In the genomic region with DNA sequence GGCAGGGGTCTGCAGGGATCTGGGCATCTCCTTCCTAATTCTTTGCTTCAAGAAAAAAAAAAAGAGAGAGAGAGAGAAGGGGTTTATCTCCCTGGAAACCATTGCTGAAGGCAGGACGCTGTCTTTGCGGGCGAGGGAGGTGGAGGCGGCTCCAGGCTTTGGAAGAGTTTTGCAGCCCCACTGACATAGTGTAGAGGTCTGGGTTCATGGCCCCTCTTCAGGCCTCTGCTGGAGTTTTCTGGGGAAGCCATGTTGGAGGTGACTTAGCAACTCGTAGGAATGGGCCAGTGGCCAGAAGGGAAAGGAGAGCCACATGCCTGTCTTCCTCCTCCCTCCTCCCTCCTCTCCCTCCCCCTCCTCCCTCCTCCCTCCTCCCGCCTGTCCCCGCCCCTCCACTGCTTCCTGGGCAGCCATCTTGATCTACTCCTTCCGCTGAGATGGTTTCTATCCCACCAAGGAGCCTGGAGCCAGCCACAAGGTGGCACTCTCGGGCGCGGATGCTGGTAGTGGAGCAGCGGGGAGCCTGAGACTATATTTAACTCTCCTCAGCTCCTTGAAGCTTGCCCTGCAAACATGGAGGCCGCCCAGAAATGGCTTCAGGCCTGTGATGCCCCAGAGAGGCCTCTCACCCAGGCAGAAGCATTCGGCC, we compare ENCODE assay signal across 8 mouse cellular contexts. TPM values are rescaled to one million over a fixed set of nuclear protein-coding genes. Genes with fewer than 3 reads are reported as not detected.
DNase-seq lines count a peak whose midpoint lies in the region; ATAC-seq and TF ChIP-seq lines count a peak whose summit lies in the region.

No protein-coding gene starts in this region.

- H3K27me3 ChIP-seq in E14TG2a.4 (ENCODE audit: insufficient read depth, low read length), result no peaks in the 10 kb centered on the region
- H3K27me3 ChIP-seq in forebrain, embryonic 15.5 days, result no peaks in the 10 kb centered on the region
- H3K27me3 ChIP-seq in liver, postnatal 0 days (ENCODE audit: insufficient read depth, low read length), result no peaks in the 10 kb centered on the region

- no peaks in the 10 kb centered on the region for H3K36me3 ChIP-seq in E14TG2a.4 (ENCODE audit: insufficient read depth, low read length)
- H3K36me3 ChIP-seq in forebrain, embryonic 15.5 days, result no peaks in the 10 kb centered on the region
- no peaks in the 10 kb centered on the region for H3K36me3 ChIP-seq in liver, postnatal 0 days (replicated peaks; ENCODE audit: insufficient read depth, low read length)

- H3K9ac ChIP-seq in forebrain, embryonic 15.5 days (replicated peaks), result no peak overlapping the region
- no peak overlapping the region for H3K9ac ChIP-seq in liver, postnatal 0 days (replicated peaks)

- intact Hi-C loops in heart, postnatal 25 days (cut with DNase I), result no loop called here

- peak; percentile 53 for TF ChIP-seq CTCF in E14TG2a.4 (conservative IDR thresholded peaks at IDR 0.05; ENCODE audit: low read length)
- peak; percentile 81 for TF ChIP-seq CTCF in liver, postnatal 0 days (IDR thresholded peaks at IDR 0.05; ENCODE audit: low read depth)

- 16% methylated on average over 12 of the region's 14 CpGs for WGBS in forebrain, embryonic 15.5 days
- 38% methylated on average over 11 of the region's 14 CpGs for WGBS in liver, postnatal 0 days (ENCODE audit: insufficient replicate concordance)

- ATAC-seq in forebrain, embryonic 15.5 days (replicated peaks), result peak; percentile 81
- ATAC-seq in liver, postnatal 0 days, result peak; percentile 84
- peak; percentile 29; the same call in 1 of the 2 replicates for ATAC-seq in neutrophil, adult 5-6 weeks (ENCODE audit: extremely low read depth, insufficient number of reproducible peaks, low FRiP score, poor library complexity, severe bottlenecking)

- peak; percentile 49 for DNase-seq in cerebellum, adult 11 months
- peak; percentile 51 for DNase-seq in heart, postnatal 25 days (ENCODE audit: low spot score)
- DNase-seq in layer of hippocampus, adult 11-12 months (ENCODE audit: low spot score), result peak; percentile 88
- DNase-seq in liver, postnatal 0 days, result peak; percentile 88
- DNase-seq in testis, postnatal 14 days (ENCODE audit: low spot score), result peak; percentile 86

- H3K4me1 ChIP-seq in E14TG2a.4 (replicated peaks; ENCODE audit: low read depth, low read length), result peaks cover 62% of the 10 kb centered on the region
- H3K4me1 ChIP-seq in forebrain, embryonic 15.5 days, result peaks cover 8% of the 10 kb centered on the region
- H3K4me1 ChIP-seq in liver, postnatal 0 days (ENCODE audit: insufficient read depth), result 0 out of 2 replicates have a peak, but pooled peaks cover 6% of the 10 kb centered on the region

- 0 out of 2 replicates have a peak overlapping the region, but pooled peaks have one; percentile 1 for H3K27ac ChIP-seq in forebrain, embryonic 15.5 days (replicated peaks)
- no peak overlapping the region for H3K27ac ChIP-seq in liver, postnatal 0 days (ENCODE audit: low read depth)

- TF ChIP-seq EP300 in liver, postnatal 0 days (IDR thresholded peaks at IDR 0.05; ENCODE audit: low read depth), result no peak

- H3K4me3 ChIP-seq in E14TG2a.4 (replicated peaks; ENCODE audit: low read length), result peak overlapping the region; percentile 57
- H3K4me3 ChIP-seq in forebrain, embryonic 15.5 days, result no peak overlapping the region
- no peak overlapping the region for H3K4me3 ChIP-seq in liver, postnatal 0 days (ENCODE audit: low read depth, low read length)

- H3K4me2 ChIP-seq in forebrain, embryonic 15.5 days (replicated peaks), result peak overlapping the region; percentile 17; the same call in 1 of the 2 replicates
- H3K4me2 ChIP-seq in liver, postnatal 0 days (ENCODE audit: low read depth, low read length), result no peak overlapping the region

- H3K9me3 ChIP-seq in E14TG2a.4 (ENCODE audit: low read length), result peaks cover 4% of the 10 kb centered on the region; the same call in 1 of the 2 replicates
- no peaks in the 10 kb centered on the region for H3K9me3 ChIP-seq in forebrain, embryonic 15.5 days
- no peaks in the 10 kb centered on the region for H3K9me3 ChIP-seq in liver, postnatal 0 days (ENCODE audit: low read length)

RNA-seq across cellular contexts. Expression of a gene that starts 47.5 kb away (rescaled TPM):
- polyA plus RNA-seq in forebrain, embryonic 15.5 days (2015; fragmentation: Nextera tagmentation; extraction: Ambion mirVana), result 6.9 and 7.4 TPM in 2 replicates
- 1 to 10 TPM; 3.1 to 3.4 TPM for total RNA-seq in heart, postnatal 25 days (2021)
- polyA plus RNA-seq in liver, postnatal 0 days (2015; fragmentation: Nextera tagmentation; extraction: Ambion mirVana), result 2.3 and 2.7 TPM in 2 replicates
- total RNA-seq in neutrophil, adult 5-6 weeks (2017), result 1.3 and 2.5 TPM in 2 replicates

Comparison
In these comparisons a context has a peak if more than half of its experiments do, and no peak if none do; other contexts are left out.
1. ATAC-seq: peak in every context shown above with its lines; median percentile 84 in liver, postnatal 0 days; 81 in forebrain, embryonic 15.5 days; 29 in neutrophil, adult 5-6 weeks.